ENCODE assay signal across 20 mouse cellular contexts in the genomic region with DNA sequence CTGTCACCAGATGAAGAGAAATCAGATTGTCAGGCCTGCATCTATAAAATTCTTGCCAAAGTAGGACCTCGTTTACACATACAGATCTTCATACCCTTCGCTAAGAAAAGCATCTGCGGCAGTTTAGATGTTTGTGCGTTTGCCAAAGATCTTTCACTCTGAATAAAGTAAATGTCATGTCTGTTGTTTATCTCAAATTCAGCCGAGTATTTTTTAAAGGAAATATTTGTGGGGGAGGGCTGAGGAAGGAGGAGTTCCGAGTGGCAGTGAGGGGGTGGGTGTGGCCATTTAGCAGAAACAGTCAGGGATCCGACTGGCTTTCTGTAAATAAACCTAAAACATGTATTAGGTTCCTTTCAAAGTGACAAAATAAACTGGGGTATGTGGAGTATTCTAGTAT.
DNase-seq lines count a peak whose midpoint lies in the region; ATAC-seq and TF ChIP-seq lines count a peak whose summit lies in the region.
"Had no signal": no experiment of that assay in that cellular context is flagged by ENCODE, and none has a peak within 500 bp of the region (broad histone marks: within the 10 kb centered on the region; RNA-seq: fewer than 3 reads in every experiment).

No protein-coding gene starts in this region.

- TF ChIP-seq POLR2A in lung, adult 2 months (IDR thresholded peaks at IDR 0.05; ENCODE audit: borderline replicate concordance, extremely low read depth, low read depth, low read length), result no peak

- H3K27me3 ChIP-seq in forebrain, embryonic 15.5 days, result no peaks in the 10 kb centered on the region
- no peaks in the 10 kb centered on the region for H3K27me3 ChIP-seq in forebrain, embryonic 12.5 days
- no peaks in the 10 kb centered on the region for H3K27me3 ChIP-seq in lung, embryonic 14.5 days (ENCODE audit: insufficient read depth, low read length)
- H3K27me3 ChIP-seq in lung, postnatal 0 days (replicated peaks; ENCODE audit: insufficient read depth, low read length), result no peaks in the 10 kb centered on the region
- H3K27me3 ChIP-seq: heart, embryonic 12.5 days; limb, embryonic 13.5 days; liver, embryonic 13.5 days; stomach, embryonic 15.5 days had no signal

- peak; percentile 85 for DNase-seq in lung, embryonic 14.5 days
- DNase-seq in lung, adult 2 months, result no peak
- peak; percentile 47 for DNase-seq in lung, postnatal 0 days (ENCODE audit: low spot score)
- DNase-seq in cerebellum, adult 11-12 months, result no peak
- no peak for DNase-seq in frontal cortex, postnatal 10 days (ENCODE audit: low spot score in 2 of 2)
- DNase-seq: adrenal gland, adult 8-10 months; B cell, adult 2 months; cerebellum, postnatal 14 days; embryo, embryonic 11 days; heart, postnatal 14 days; liver, embryonic 13.5 days; right cerebral cortex, postnatal 25 days; thymus, adult 2 months had no signal

- WGBS in forebrain, embryonic 15.5 days, result 33% methylated on average over 7 of the region's 7 CpGs
- WGBS in forebrain, embryonic 12.5 days, result 68% methylated on average over 7 of the region's 7 CpGs
- WGBS in lung, embryonic 14.5 days, result 28% methylated on average over 7 of the region's 7 CpGs
- 23% methylated on average over 7 of the region's 7 CpGs for WGBS in lung, adult 2 months
- 24% methylated on average over 7 of the region's 7 CpGs for WGBS in lung, postnatal 0 days

- no peak for TF ChIP-seq EP300 in lung, postnatal 0 days (IDR thresholded peaks at IDR 0.05)

- no peak overlapping the region for H3K4me3 ChIP-seq in forebrain, embryonic 15.5 days
- H3K4me3 ChIP-seq in forebrain, embryonic 12.5 days (replicated peaks), result no peak overlapping the region
- H3K4me3 ChIP-seq in lung, embryonic 14.5 days (ENCODE audit: low read depth, low read length), result no peak overlapping the region
- H3K4me3 ChIP-seq in lung, adult 2 months (replicated peaks; ENCODE audit: extremely low read depth, low read depth, low read length), result no peak overlapping the region
- no peak overlapping the region for H3K4me3 ChIP-seq in lung, postnatal 0 days (ENCODE audit: low read depth, low read length)
- H3K4me3 ChIP-seq: heart, embryonic 12.5 days; limb, embryonic 13.5 days; liver, embryonic 13.5 days; stomach, embryonic 15.5 days had no signal

- TF ChIP-seq CTCF in lung, embryonic 14.5 days (IDR thresholded peaks at IDR 0.05; ENCODE audit: low read depth), result no peak
- no peak for TF ChIP-seq CTCF in lung, adult 2 months (IDR thresholded peaks at IDR 0.05; ENCODE audit: insufficient read depth, low read length)
- TF ChIP-seq CTCF in lung, postnatal 0 days (IDR thresholded peaks at IDR 0.05), result no peak

- no peak overlapping the region for H3K9ac ChIP-seq in forebrain, embryonic 15.5 days (replicated peaks)
- no peak overlapping the region for H3K9ac ChIP-seq in forebrain, embryonic 12.5 days
- no peak overlapping the region for H3K9ac ChIP-seq in lung, embryonic 14.5 days
- no peak overlapping the region for H3K9ac ChIP-seq in lung, postnatal 0 days (replicated peaks; ENCODE audit: low read depth)
- H3K9ac ChIP-seq: heart, embryonic 12.5 days; hindbrain, embryonic 14.5 days; limb, embryonic 13.5 days; liver, embryonic 13.5 days; stomach, embryonic 15.5 days had no signal

- H3K4me2 ChIP-seq in forebrain, embryonic 15.5 days (replicated peaks), result no peak overlapping the region
- H3K4me2 ChIP-seq in forebrain, embryonic 12.5 days, result no peak overlapping the region
- 0 out of 2 replicates have a peak overlapping the region, but pooled peaks have one; percentile 15 for H3K4me2 ChIP-seq in lung, embryonic 14.5 days
- no peak overlapping the region for H3K4me2 ChIP-seq in lung, postnatal 0 days (replicated peaks; ENCODE audit: low read depth, low read length)
- H3K4me2 ChIP-seq: heart, embryonic 12.5 days; hindbrain, embryonic 14.5 days; limb, embryonic 13.5 days; liver, embryonic 13.5 days; midbrain, embryonic 11.5 days; stomach, embryonic 15.5 days had no signal

- H3K36me3 ChIP-seq in forebrain, embryonic 15.5 days, result no peaks in the 10 kb centered on the region
- no peaks in the 10 kb centered on the region for H3K36me3 ChIP-seq in forebrain, embryonic 12.5 days (replicated peaks)
- no peaks in the 10 kb centered on the region for H3K36me3 ChIP-seq in lung, embryonic 14.5 days (ENCODE audit: insufficient read depth)
- no peaks in the 10 kb centered on the region for H3K36me3 ChIP-seq in lung, postnatal 0 days (ENCODE audit: insufficient read depth, low read length)
- H3K36me3 ChIP-seq: heart, embryonic 12.5 days; limb, embryonic 13.5 days; liver, embryonic 13.5 days; stomach, embryonic 15.5 days had no signal

- H3K27ac ChIP-seq in forebrain, embryonic 15.5 days (replicated peaks), result peak overlapping the region; percentile 67
- no peak overlapping the region for H3K27ac ChIP-seq in forebrain, embryonic 12.5 days
- H3K27ac ChIP-seq in lung, embryonic 14.5 days (ENCODE audit: low read depth), result no peak overlapping the region
- H3K27ac ChIP-seq in lung, postnatal 0 days (ENCODE audit: low read length), result no peak overlapping the region
- H3K27ac ChIP-seq: hindbrain, embryonic 14.5 days; limb, embryonic 13.5 days; liver, embryonic 13.5 days; stomach, embryonic 15.5 days had no signal

- peaks cover 48% of the 10 kb centered on the region for H3K4me1 ChIP-seq in forebrain, embryonic 15.5 days
- peaks cover 32% of the 10 kb centered on the region for H3K4me1 ChIP-seq in forebrain, embryonic 12.5 days
- H3K4me1 ChIP-seq in lung, embryonic 14.5 days (ENCODE audit: insufficient read depth), result 0 out of 2 replicates have a peak, but pooled peaks cover 4% of the 10 kb centered on the region
- H3K4me1 ChIP-seq in lung, adult 2 months (ENCODE audit: control insufficient read depth, insufficient read depth, low read length), result no peaks in the 10 kb centered on the region; the same call in 1 of the 2 replicates
- H3K4me1 ChIP-seq in lung, postnatal 0 days (ENCODE audit: insufficient read depth, low read depth, low read length), result no peaks in the 10 kb centered on the region
- H3K4me1 ChIP-seq: heart, embryonic 12.5 days; limb, embryonic 13.5 days; liver, embryonic 13.5 days; stomach, embryonic 15.5 days had no signal

- peak; percentile 23 for ATAC-seq in forebrain, embryonic 15.5 days (replicated peaks)
- ATAC-seq in forebrain, embryonic 12.5 days (ENCODE audit: low FRiP score), result no peak
- peak; percentile 85 for ATAC-seq in lung, embryonic 14.5 days (ENCODE audit: insufficient read depth)
- peak; percentile 25; the same call in 1 of the 2 replicates for ATAC-seq in lung, postnatal 0 days

- no peaks in the 10 kb centered on the region for H3K9me3 ChIP-seq in forebrain, embryonic 15.5 days
- no peaks in the 10 kb centered on the region for H3K9me3 ChIP-seq in forebrain, embryonic 12.5 days
- H3K9me3 ChIP-seq in lung, embryonic 14.5 days (ENCODE audit: low read depth, low read length), result no peaks in the 10 kb centered on the region
- no peaks in the 10 kb centered on the region for H3K9me3 ChIP-seq in lung, postnatal 0 days (ENCODE audit: low read length)
- H3K9me3 ChIP-seq: heart, embryonic 12.5 days; limb, embryonic 13.5 days; liver, embryonic 13.5 days; stomach, embryonic 15.5 days had no signal

Comparison
In these comparisons a context has a peak if more than half of its experiments do, and no peak if none do; other contexts are left out.
1. DNase-seq: peak in lung, embryonic 14.5 days (single experiment) and lung, postnatal 0 days (single experiment); none in lung, adult 2 months (single experiment), cerebellum, adult 11-12 months (single experiment) and frontal cortex, postnatal 10 days (0 of 2).